Mouse (Mus musculus) forebrain, postnatal 0 days (tissue): ENCODE data around the gene Gpr45. TPM values are rescaled to one million over a fixed set of nuclear protein-coding genes. Genes with fewer than 3 reads are reported as not detected.
A peak's percentile ranks its signal among the peaks of the same experiment; 100 is the strongest.
"Not testable (repeated sequence)": the region's sequence is repeated elsewhere in the genome, so short reads cannot be mapped to it uniquely, and the experiment has no call there.

ENCODE experiments used
- ATAC-seq: fragments of 200-750 bp; cut with Nextera tagmentation; 2 replicates; pipeline ENCODE4 v1.8.0; 2017; ENCODE audit warnings: mild to moderate bottlenecking, moderate library complexity
- DNase-seq: peaks from one replicate; pipeline ENCODE4 v3.0.0-alpha.2; 2015
- H3K27ac ChIP-seq: fragments of 300-500 bp; sonication (generic); 2 replicates; pipeline ENCODE4 v1.5.1; 2014; ENCODE audit warnings: low read depth, mild to moderate bottlenecking, antibody characterized with exemption, low read length, moderate library complexity, mixed read lengths
- H3K27me3 ChIP-seq: fragments of 300-500 bp; sonication (generic); 2 replicates; pipeline ENCODE4 v1.6.1; 2014; ENCODE audit warnings: mild to moderate bottlenecking, low read length, mixed read lengths; ENCODE audit not compliant: insufficient read depth
- H3K36me3 ChIP-seq: fragments of 300-500 bp; sonication (generic); 2 replicates; pipeline ENCODE4 v1.6.1; 2014; ENCODE audit warnings: mild to moderate bottlenecking, moderate library complexity; ENCODE audit not compliant: insufficient read depth
- H3K4me1 ChIP-seq: fragments of 300-500 bp; sonication (generic); 2 replicates; pipeline ENCODE4 v1.6.1; 2014; ENCODE audit warnings: antibody characterized with exemption; ENCODE audit not compliant: insufficient read depth
- H3K4me2 ChIP-seq: fragments of 300-500 bp; sonication (generic); 2 replicates; pipeline ENCODE4 v1.6.1; 2014; ENCODE audit warnings: low read depth, mild to moderate bottlenecking, moderate library complexity
- H3K4me3 ChIP-seq: fragments of 300-500 bp; sonication (generic); 2 replicates; pipeline ENCODE4 v1.5.1; 2014; ENCODE audit warnings: low read depth, low read length, mixed read lengths
- H3K9ac ChIP-seq: fragments of 300-500 bp; sonication (generic); 2 replicates; pipeline ENCODE4 v1.6.1; 2014; ENCODE audit warnings: mild to moderate bottlenecking
- H3K9me3 ChIP-seq: fragments of 300-500 bp; sonication (generic); 2 replicates; pipeline ENCODE4 v1.6.1; 2016; ENCODE audit warnings: low read length
- CTCF ChIP-seq: sonication (generic); IDR thresholded peaks from 2 replicates; pipeline ENCODE4 v1.5.1; 2016; ENCODE audit warnings: antibody characterized with exemption, control low read depth, low read depth
- WGBS: fragments of 180-500 bp; shearing (Covaris S2); extraction: QIAGEN DNeasy Blood & Tissue Kit; methylation state at CpG from one replicate; pipeline ENCODE4 v1.1.7; 2014; 5-methylcytosine and 5-hydroxymethylcytosine counted together
- polyA plus RNA-seq: library from polyadenylated mRNA; unstranded; fragments of >200 nt; fragmentation: Nextera tagmentation; extraction: Ambion mirVana; gene quantifications from 2 replicates; pipeline ENCODE4 v1.2.1, GENCODE M21; 2015
- total RNA-seq: library from RNA; depleted of rRNA; stranded (reverse); fragments of >200 nt; gene quantifications from 2 replicates; pipeline ENCODE4 v1.2.3, GENCODE M21; 2014

Gpr45 gene
- total and polyA plus RNA-seq, 2 experiments from 2014 or later, result 16.3 to 21.1 TPM

- Histone ChIP-seq H3K9ac (no peak overlapping the region), H3K4me3 (no peak overlapping the region), H3K4me2 (no peak overlapping the region), H3K4me1 (no peaks in the 10 kb centered on the region), H3K9me3 (no peaks in the 10 kb centered on the region), H3K27ac (no peak overlapping the region), H3K27me3 (no peaks in the 10 kb centered on the region), H3K36me3 (no peaks in the 10 kb centered on the region)
- no peak for ATAC-seq
- 91% methylated on average over 2 of the region's 2 CpGs for WGBS
- no peak for TF ChIP-seq CTCF
- no peak for DNase-seq
These were observed 36.3 kb downstream of the Gpr45 start for GRCm38 (mm10) chr1:42988996-42989395.

GRCm38 (mm10) chr1:43006051-43006514, 53.4 kb downstream of the Gpr45 start:
- Histone ChIP-seq H3K4me2 (peak overlapping the region; percentile 35), H3K27ac (peak overlapping the region; percentile 46), H3K36me3 (no peaks in the 10 kb centered on the region), H3K9ac (peak overlapping the region; percentile 3; the same call in 1 of the 2 replicates), H3K27me3 (no peaks in the 10 kb centered on the region), H3K4me1 (no peaks in the 10 kb centered on the region), H3K9me3 (no peaks in the 10 kb centered on the region), H3K4me3 (peak overlapping the region; percentile 7; the same call in 1 of the 2 replicates)
- WGBS, result 9% methylated on average over 13 of the region's 13 CpGs
- TF ChIP-seq CTCF, result no peak
- ATAC-seq, result peak; percentile 98
- peak; percentile 47 for DNase-seq

- H3K9me3 ChIP-seq, result no peaks in the 10 kb centered on the region
- no peaks in the 10 kb centered on the region for H3K36me3 ChIP-seq
- no peak for DNase-seq
- TF ChIP-seq CTCF, result no peak
- 63% methylated on average over 4 of the region's 4 CpGs for WGBS
- H3K4me2 ChIP-seq, result peak overlapping the region; percentile 35
- H3K27ac ChIP-seq, result peak overlapping the region; percentile 46
- H3K4me3 ChIP-seq, result no peak overlapping the region
- ATAC-seq, result 0 out of 2 replicates have a peak, but pooled peaks have one; percentile 5
- no peaks in the 10 kb centered on the region for H3K4me1 ChIP-seq
- H3K27me3 ChIP-seq, result no peaks in the 10 kb centered on the region
- peak overlapping the region; percentile 3; the same call in 1 of the 2 replicates for H3K9ac ChIP-seq
These were observed 53.9 kb downstream of the Gpr45 start for GRCm38 (mm10) chr1:43006524-43006923.

GRCm38 (mm10) chr1:43010461-43010860, 57.8 kb downstream of the Gpr45 start:
- DNase-seq (no peak), ATAC-seq (no peak)
- 90% methylated on average over 4 of the region's 4 CpGs for WGBS
- Histone ChIP-seq H3K4me1 (no peaks in the 10 kb centered on the region), H3K27me3 (no peaks in the 10 kb centered on the region), H3K9me3 (no peaks in the 10 kb centered on the region), H3K36me3 (no peaks in the 10 kb centered on the region), H3K4me3 (no peak overlapping the region), H3K9ac (no peak overlapping the region), H3K27ac (no peak overlapping the region), H3K4me2 (no peak overlapping the region)
- TF ChIP-seq CTCF, result no peak

DNA sequence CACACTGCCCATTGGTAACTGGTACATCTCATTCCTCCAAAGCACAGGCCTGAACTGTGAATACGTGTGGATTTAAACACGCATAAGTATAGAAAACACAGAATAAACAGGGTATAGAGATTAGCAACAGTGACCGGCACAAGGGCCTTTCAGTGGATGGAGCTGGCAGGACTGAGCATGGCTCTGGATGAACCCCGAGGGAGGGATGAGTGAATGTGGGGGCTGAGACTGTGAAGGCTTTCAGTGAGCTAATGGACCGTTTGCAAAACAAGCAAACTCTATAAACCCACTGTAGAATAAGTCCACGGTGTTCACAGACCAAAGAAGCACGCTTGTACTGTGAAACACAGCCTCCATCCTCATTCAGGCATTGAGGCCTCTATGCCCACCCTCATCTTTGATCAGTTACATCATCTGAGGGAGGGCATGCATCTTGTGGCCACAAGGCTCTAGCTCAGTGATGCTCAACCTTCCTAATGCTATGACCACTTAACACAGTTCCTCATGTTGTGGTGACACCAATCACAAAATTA, 62.5 kb downstream of the Gpr45 start:
- not testable (repeated sequence) for DNase-seq, H3K27ac ChIP-seq, H3K9me3 ChIP-seq, H3K4me3 ChIP-seq, ATAC-seq, H3K27me3 ChIP-seq, H3K9ac ChIP-seq, H3K36me3 ChIP-seq, H3K4me2 ChIP-seq, H3K4me1 ChIP-seq
- 81% methylated on average over 7 of the region's 7 CpGs for WGBS

DNA sequence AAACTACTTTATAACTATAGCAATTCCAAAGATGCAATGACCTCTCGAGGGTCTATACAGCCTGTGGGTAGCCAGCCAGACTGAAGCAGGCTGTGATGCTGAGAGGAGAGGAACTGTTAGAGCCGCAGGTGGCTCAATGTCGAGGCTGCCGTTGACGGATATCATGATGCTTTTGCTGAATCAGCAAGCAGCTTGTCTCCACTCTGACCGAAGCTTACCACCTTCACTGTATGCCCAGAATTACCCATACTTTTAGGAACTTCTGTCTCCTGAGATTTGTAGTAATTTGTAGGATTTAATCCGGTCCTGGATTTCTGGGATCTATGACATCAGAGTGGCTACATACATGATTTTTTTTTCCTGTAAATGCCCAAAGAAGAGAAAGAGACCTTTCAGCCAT, 83.3 kb downstream of the Gpr45 start:
- TF ChIP-seq CTCF, result no peak
- ATAC-seq (no peak), DNase-seq (no peak)
- 88% methylated on average over 7 of the region's 7 CpGs for WGBS
- H3K36me3 ChIP-seq, result peaks cover 14% of the 10 kb centered on the region
- H3K4me3 ChIP-seq, result no peak overlapping the region
- H3K27me3 ChIP-seq, result no peaks in the 10 kb centered on the region
- H3K9ac ChIP-seq, result no peak overlapping the region
- no peaks in the 10 kb centered on the region for H3K4me1 ChIP-seq
- H3K9me3 ChIP-seq, result no peaks in the 10 kb centered on the region
- no peak overlapping the region for H3K4me2 ChIP-seq
- H3K27ac ChIP-seq, result no peak overlapping the region

DNA sequence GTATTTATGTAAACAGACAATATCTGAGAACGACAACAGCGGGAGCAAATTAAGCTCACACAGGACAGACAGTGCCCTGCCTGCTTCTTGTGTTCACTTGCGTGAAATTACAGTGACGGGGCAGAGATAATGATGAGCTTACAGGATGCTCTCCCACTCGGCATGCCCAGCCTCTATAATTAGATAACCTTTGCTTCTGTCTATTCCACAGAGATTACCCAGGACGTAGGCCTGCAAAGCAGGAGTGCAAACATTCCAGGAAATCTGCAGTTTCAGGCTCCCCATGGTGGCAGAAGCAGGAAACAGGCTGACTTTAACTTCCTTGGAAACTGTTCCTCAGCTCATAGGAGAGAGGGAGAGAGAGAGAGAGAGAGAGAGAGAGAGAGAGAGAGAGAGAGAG, 89.6 kb downstream of the Gpr45 start:
- Histone ChIP-seq H3K4me3 (no peak overlapping the region), H3K27me3 (no peaks in the 10 kb centered on the region), H3K4me2 (no peak overlapping the region), H3K27ac (no peak overlapping the region), H3K36me3 (no peaks in the 10 kb centered on the region), H3K4me1 (no peaks in the 10 kb centered on the region), H3K9ac (no peak overlapping the region), H3K9me3 (no peaks in the 10 kb centered on the region)
- ATAC-seq, result peak; percentile 66
- WGBS, result 57% methylated on average over 6 of the region's 6 CpGs
- peak; percentile 59 for TF ChIP-seq CTCF
- DNase-seq, result peak; percentile 27
